Mouse (Mus musculus) MEL (cell line): ENCODE results near the gene Fnbp1l. TPM values are rescaled to one million over a fixed set of nuclear protein-coding genes. Genes with fewer than 3 reads are reported as not detected.

ENCODE experiments used
- DNase-seq: peaks from one replicate; pipeline ENCODE4 v3.0.0; 2011; ENCODE audit warnings: low read depth, low spot score
- H3K27ac ChIP-seq: 2 replicates; pipeline ENCODE4 v1.5.1; 2012; ENCODE audit warnings: low read depth, mild to moderate bottlenecking, control low read depth, low read length, moderate library complexity; ENCODE audit not compliant: control insufficient read depth
- H3K27me3 ChIP-seq, 2 experiments: fragments of 150-350 bp in 1 of 2; sonication (generic) in 1 of 2; 2 replicates each; pipeline ENCODE4 v1.6.1; 2012; ENCODE audit warnings: low read length in 2 of 2, mild to moderate bottlenecking in 2 of 2, improper control_type of control experiment in 1 of 2, moderate library complexity in 1 of 2; ENCODE audit not compliant: insufficient read depth in 2 of 2, control insufficient read depth in 1 of 2
- H3K36me3 ChIP-seq, 2 experiments: 2 replicates each; pipeline ENCODE4 v1.6.1; 2012 to 2014; ENCODE audit warnings: low read length in 2 of 2, improper control_type of control experiment in 1 of 2, inconsistent platforms in 1 of 2, mild to moderate bottlenecking in 1 of 2; ENCODE audit not compliant: insufficient read depth in 2 of 2, control insufficient read depth in 1 of 2
- H3K4me1 ChIP-seq, 2 experiments: fragments of 150-350 bp in 1 of 2; sonication (generic) in 1 of 2; 2 replicates each; pipeline ENCODE4 v1.6.1; 2012; ENCODE audit warnings: low read length in 2 of 2, improper control_type of control experiment in 1 of 2, mild to moderate bottlenecking in 1 of 2; ENCODE audit not compliant: insufficient read depth in 2 of 2, control insufficient read depth in 1 of 2
- H3K4me3 ChIP-seq, 2 experiments: fragments of 150-350 bp in 1 of 2; sonication (generic) in 1 of 2; 2 replicates each; pipeline ENCODE4 v1.5.1; 2012; ENCODE audit warnings: low read depth in 2 of 2, low read length in 2 of 2, mild to moderate bottlenecking in 2 of 2, moderate library complexity in 2 of 2, control low read depth in 1 of 2, improper control_type of control experiment in 1 of 2; ENCODE audit not compliant: control insufficient read depth in 1 of 2, insufficient read depth in 1 of 2
- H3K79me2 ChIP-seq: 2 replicates; pipeline ENCODE4 v1.6.1; 2012; ENCODE audit warnings: mild to moderate bottlenecking, low read length, moderate library complexity; ENCODE audit not compliant: control insufficient read depth, poor library complexity, insufficient read depth
- H3K9ac ChIP-seq: 2 replicates; pipeline ENCODE4 v1.6.1; 2012; ENCODE audit warnings: low read depth, mild to moderate bottlenecking, control low read depth, low read length, moderate library complexity; ENCODE audit not compliant: control insufficient read depth, poor library complexity, severe bottlenecking
- H3K9me3 ChIP-seq: fragments of 150-350 bp; sonication (generic); replicated peaks from 2 replicates; pipeline ENCODE4 v1.6.1; 2012; ENCODE audit warnings: mild to moderate bottlenecking, low read length, improper control_type of control experiment, moderate library complexity; ENCODE audit not compliant: insufficient read depth
- CHD1 ChIP-seq: IDR thresholded peaks from 2 replicates; pipeline ENCODE4 v1.6.1; 2012; ENCODE audit warnings: low read depth, mild to moderate bottlenecking, inconsistent platforms, low read length, improper control_type of control experiment
- CHD2 ChIP-seq: IDR thresholded peaks from 2 replicates; pipeline ENCODE4 v1.6.1; 2011; ENCODE audit warnings: low read length, improper control_type of control experiment
- EP300 ChIP-seq, 2 experiments: IDR thresholded peaks; 2 replicates each; pipeline ENCODE4 v1.6.1; 2011; ENCODE audit warnings: improper control_type of control experiment in 2 of 2, low read length in 2 of 2, low read depth in 1 of 2, mild to moderate bottlenecking in 1 of 2
- GABPA ChIP-seq: IDR thresholded peaks from 2 replicates; pipeline ENCODE4 v1.6.1; 2012; ENCODE audit warnings: low read depth, mild to moderate bottlenecking, inconsistent platforms, low read length, improper control_type of control experiment, moderate library complexity
- GATA1 ChIP-seq: IDR thresholded peaks from 2 replicates; pipeline ENCODE4 v1.6.1; 2011; ENCODE audit warnings: low read depth, low read length, improper control_type of control experiment
- HCFC1 ChIP-seq: IDR thresholded peaks from 2 replicates; pipeline ENCODE4 v1.6.1; 2012; ENCODE audit warnings: low read depth, mild to moderate bottlenecking, inconsistent platforms, low read length, improper control_type of control experiment, moderate library complexity
- JUND ChIP-seq: IDR thresholded peaks from 2 replicates; pipeline ENCODE4 v1.6.1; 2011; ENCODE audit warnings: low read depth, mild to moderate bottlenecking, improper control_type of control experiment, low read length
- MAFK ChIP-seq: IDR thresholded peaks from 2 replicates; pipeline ENCODE4 v1.6.1; 2011; ENCODE audit warnings: low read depth, mild to moderate bottlenecking, low read length, improper control_type of control experiment, borderline replicate concordance
- MXI1 ChIP-seq: IDR thresholded peaks from 2 replicates; pipeline ENCODE4 v1.6.1; 2011; ENCODE audit warnings: mild to moderate bottlenecking, low read depth, low read length, improper control_type of control experiment
- MYB ChIP-seq: IDR thresholded peaks from 2 replicates; pipeline ENCODE4 v1.6.1; 2011; ENCODE audit warnings: mild to moderate bottlenecking, low read depth, low read length, improper control_type of control experiment
- MYC ChIP-seq: IDR thresholded peaks from 2 replicates; pipeline ENCODE4 v1.6.1; 2011; ENCODE audit warnings: low read depth, mild to moderate bottlenecking, low read length, improper control_type of control experiment, moderate library complexity
- NELFE ChIP-seq: IDR thresholded peaks from 2 replicates; pipeline ENCODE4 v1.6.1; 2011; ENCODE audit warnings: low read depth, low read length, improper control_type of control experiment
- NRF1 ChIP-seq: IDR thresholded peaks from 2 replicates; pipeline ENCODE4 v1.6.1; 2014; ENCODE audit warnings: low read depth, mild to moderate bottlenecking, inconsistent platforms, low read length, improper control_type of control experiment, moderate library complexity; ENCODE audit not compliant: poor library complexity, insufficient read depth, severe bottlenecking
- POLR2AphosphoS2 ChIP-seq: IDR thresholded peaks from 2 replicates; pipeline ENCODE4 v1.6.1; 2011; ENCODE audit warnings: low read length, improper control_type of control experiment
- POLR2AphosphoS5 ChIP-seq: IDR thresholded peaks from 2 replicates; pipeline ENCODE4 v1.6.1; 2012; ENCODE audit warnings: low read depth, borderline replicate concordance, mild to moderate bottlenecking, inconsistent platforms, low read length, moderate library complexity, mixed read lengths
- RAD21 ChIP-seq: IDR thresholded peaks from 2 replicates; pipeline ENCODE4 v1.6.1; 2011; ENCODE audit warnings: mild to moderate bottlenecking, low read depth, low read length, improper control_type of control experiment
- RCOR1 ChIP-seq: IDR thresholded peaks from 2 replicates; pipeline ENCODE4 v1.6.1; 2012; ENCODE audit warnings: low read depth, mild to moderate bottlenecking, inconsistent platforms, low read length, improper control_type of control experiment
- SMC3 ChIP-seq: IDR thresholded peaks from 2 replicates; pipeline ENCODE4 v1.6.1; 2011; ENCODE audit warnings: low read depth, low read length, improper control_type of control experiment
- TBP ChIP-seq: IDR thresholded peaks from 2 replicates; pipeline ENCODE4 v1.8.0; 2011; ENCODE audit warnings: low read depth, low read length, improper control_type of control experiment
- ZKSCAN1 ChIP-seq: IDR thresholded peaks from 2 replicates; pipeline ENCODE4 v1.6.1; 2012; ENCODE audit warnings: low read depth, mild to moderate bottlenecking, inconsistent platforms, low read length, improper control_type of control experiment, moderate library complexity
- polyA plus RNA-seq, 2 experiments: library from polyadenylated mRNA; stranded (reverse) in 1 of 2; unstranded in 1 of 2; fragments of >175 nt in 1 of 2; fragments of >200 nt in 1 of 2; gene quantifications; 2 replicates each; pipeline versions ENCODE4 v1.2.1 to v1.2.4; 2012; ENCODE audit warnings: low replicate concordance in 2 of 2, low read depth in 1 of 2; ENCODE audit not compliant: insufficient read length in 2 of 2, insufficient read depth in 1 of 2, missing spikeins in 1 of 2
- total RNA-seq: library from RNA; depleted of rRNA; stranded (reverse); fragments of 300-350 nt; gene quantifications from 2 replicates; pipeline ENCODE4 v1.2.3, GENCODE M21; 2012

The Fnbp1l gene
- total and polyA plus RNA-seq, 3 experiments = not detected

DNA sequence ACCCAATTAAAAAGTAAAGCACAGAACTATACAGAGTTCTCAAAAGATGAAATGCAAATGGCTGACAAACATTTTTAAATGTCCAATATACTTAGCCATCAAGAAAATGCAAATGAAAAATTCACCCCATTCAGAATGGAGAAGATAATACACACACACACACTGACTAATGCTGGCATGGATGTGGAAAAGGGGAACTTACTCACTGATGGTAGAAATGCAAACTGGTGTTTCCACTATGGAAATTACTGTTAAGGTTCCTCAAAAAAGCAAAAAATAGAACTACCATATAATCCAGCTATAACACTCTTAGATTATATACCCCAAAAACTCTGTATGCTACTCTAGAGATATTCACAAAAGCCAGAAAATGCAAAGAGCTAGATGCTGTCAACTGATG, 42.2 kb downstream of the Fnbp1l start:
- no peak for DNase-seq
- no peaks in the 10 kb centered on the region for H3K4me1 ChIP-seq
- no peaks in the 10 kb centered on the region for H3K79me2 ChIP-seq
- no peak overlapping the region for H3K27ac ChIP-seq
- H3K9me3 ChIP-seq = no peaks in the 10 kb centered on the region
- no peaks in the 10 kb centered on the region for H3K27me3 ChIP-seq
- TF ChIP-seq RAD21 (no peak), RCOR1 (no peak), MYB (no peak)
- H3K9ac ChIP-seq = no peak overlapping the region
- no peaks in the 10 kb centered on the region for H3K36me3 ChIP-seq
- H3K4me3 ChIP-seq = no peak overlapping the region

DNA sequence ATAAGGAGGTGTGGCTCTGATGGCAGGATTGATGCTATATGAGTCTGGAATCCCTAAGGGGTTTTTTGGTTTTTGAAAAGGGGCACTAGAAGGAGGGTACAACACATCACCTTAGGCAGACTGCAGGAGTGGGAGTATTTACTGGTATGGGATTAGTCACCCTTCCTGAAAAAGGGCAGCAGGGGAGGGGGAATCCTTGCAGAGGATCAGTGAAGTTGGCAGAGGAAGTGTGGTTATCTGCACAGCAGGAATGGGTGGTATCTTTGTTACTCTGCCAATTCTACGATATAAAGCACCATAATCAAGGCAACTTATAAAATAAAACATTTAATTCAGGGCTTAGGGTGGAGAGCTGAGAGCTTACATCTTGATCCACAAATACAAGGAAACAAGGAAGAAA, 44.6 kb downstream of the Fnbp1l start:
- H3K9me3 ChIP-seq = no peaks in the 10 kb centered on the region
- no peak overlapping the region for H3K9ac ChIP-seq
- H3K27ac ChIP-seq = no peak overlapping the region
- no peak for TF ChIP-seq GATA1
- no peak for TF ChIP-seq MAFK
- TF ChIP-seq CHD2 = no peak
- no peak for TF ChIP-seq POLR2AphosphoS5
- no peak for TF ChIP-seq GABPA
- no peak for TF ChIP-seq TBP
- no peak for TF ChIP-seq NRF1
- no peak for TF ChIP-seq MYB
- no peak for TF ChIP-seq SMC3
- no peak for TF ChIP-seq CHD1
- no peak for TF ChIP-seq HCFC1
- no peak for TF ChIP-seq JUND
- TF ChIP-seq NELFE = no peak
- no peak for TF ChIP-seq EP300 (IDR thresholded peaks at IDR 0.05; ENCODE audit: low read depth in 1 of 2, low read length in 2 of 2)
- TF ChIP-seq ZKSCAN1 = no peak
- no peak for TF ChIP-seq POLR2AphosphoS2
- TF ChIP-seq MYC = no peak
- no peak for TF ChIP-seq MXI1
- no peak for DNase-seq
- H3K36me3 ChIP-seq = no peaks in the 10 kb centered on the region
- H3K4me3 ChIP-seq = no peak overlapping the region
- no peaks in the 10 kb centered on the region for H3K27me3 ChIP-seq
- no peaks in the 10 kb centered on the region for H3K79me2 ChIP-seq
- no peaks in the 10 kb centered on the region for H3K4me1 ChIP-seq
